Mouse (Mus musculus) cerebellum, adult 11-12 months (tissue): ENCODE data around the gene Acadsb.
"Not testable (repeated sequence)": the region's sequence is repeated elsewhere in the genome, so short reads cannot be mapped to it uniquely, and the experiment has no call there.

Source experiments
- DNase-seq: peaks from one replicate; pipeline ENCODE4 v3.0.0; 2022

The Acadsb gene

GRCm38 (mm10) chr7:131410416-131411058 is at the start of gene Acadsb, which contains the start of gene Ikzf5:
Gene Acadsb (plus strand): TSS chr7:131410601.
Gene Ikzf5 (minus strand): TSS chr7:131410521.
- DNase-seq: peak; percentile 97

DNA sequence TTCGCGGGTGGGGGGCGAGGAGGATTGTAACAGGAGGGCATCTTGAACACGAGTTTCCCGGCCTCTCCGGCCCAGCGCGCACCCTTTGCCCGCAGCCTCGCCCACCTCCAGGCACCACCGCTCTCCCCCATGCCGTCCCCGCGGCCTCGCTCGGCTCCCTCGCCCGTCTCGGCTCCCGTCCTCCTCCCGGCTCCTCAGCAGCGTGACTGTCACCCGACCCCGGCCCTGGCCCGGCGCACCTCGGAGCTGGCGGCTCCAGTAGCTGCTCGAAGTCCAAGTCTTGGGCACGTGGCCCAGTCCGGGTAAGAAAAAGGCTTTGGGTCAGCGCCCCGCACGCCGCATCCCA is 48.2 kb upstream of the Acadsb start:
- no peak for DNase-seq

GRCm38 (mm10) chr7:131362615-131363300 is 47.6 kb upstream of the Acadsb start, which contains the start of gene 2310057M21Rik:
Gene 2310057M21Rik (minus strand): TSS chr7:131362759.
- peak; percentile 97 for DNase-seq

- DNase-seq: no peak
Observed at GRCm38 (mm10) chr7:131364131-131364530, 46.3 kb upstream of the Acadsb start.

GRCm38 (mm10) chr7:131370648-131371469 is 39.5 kb upstream of the Acadsb start, which contains the start of gene Pstk:
Gene Pstk (plus strand): TSS chr7:131371141.
- peak; percentile 92 for DNase-seq

- no peak for DNase-seq
Observed at GRCm38 (mm10) chr7:131371470-131371860, 38.9 kb upstream of the Acadsb start.

GRCm38 (mm10) chr7:131371880-131372651 is 38.3 kb upstream of the Acadsb start:
- no peak for DNase-seq

DNA sequence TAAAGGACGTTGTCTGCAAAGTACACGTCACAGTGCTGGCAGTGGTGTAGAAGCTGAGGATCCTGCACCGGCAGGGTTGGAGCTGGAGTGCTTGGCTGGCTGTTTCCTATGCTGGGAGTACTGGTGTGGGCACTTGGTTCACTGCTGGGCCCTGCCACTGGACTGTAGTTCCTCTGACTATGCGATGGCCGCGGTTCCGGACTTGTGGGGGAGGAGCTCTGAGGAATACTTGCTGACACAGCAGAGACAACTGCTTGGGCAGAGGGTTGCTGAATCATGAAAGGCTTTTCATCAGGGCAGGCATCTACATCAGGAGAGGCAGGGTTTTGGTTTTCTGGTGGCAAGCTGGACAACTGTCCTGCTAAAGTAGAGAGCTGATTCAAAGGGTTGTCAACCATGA is 18.6 kb upstream of the Acadsb start:
- DNase-seq: not testable (repeated sequence)

DNA sequence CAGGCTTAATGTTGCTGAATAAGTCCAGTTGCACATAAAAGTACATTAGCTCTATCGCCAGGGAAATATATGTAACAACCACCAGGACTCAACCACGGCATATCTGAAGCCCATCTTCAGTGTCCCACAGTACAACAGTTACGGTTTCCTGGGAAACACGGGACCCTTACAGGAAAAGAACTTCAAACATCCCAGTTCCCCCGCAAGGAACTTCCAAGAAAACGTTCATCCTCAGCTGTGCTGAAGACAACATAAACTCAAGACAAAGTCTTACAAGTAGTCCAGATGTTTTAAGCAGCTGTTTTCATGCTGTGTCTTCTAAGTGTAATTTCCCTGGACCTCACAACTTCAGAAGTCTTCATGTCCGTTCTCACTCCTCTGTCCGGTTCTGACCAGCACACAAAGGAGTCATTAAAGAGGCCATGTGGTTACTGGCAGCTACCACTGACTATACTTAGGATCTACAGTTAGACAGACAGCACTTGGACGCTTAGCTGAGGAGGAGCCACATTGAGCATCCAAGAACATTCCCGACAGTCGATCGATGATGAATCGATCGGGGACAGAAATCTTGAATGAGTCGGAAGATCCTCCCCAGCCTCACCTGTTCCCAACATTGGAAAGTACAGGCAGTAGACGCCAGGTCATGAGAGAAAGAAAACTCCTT is 947 bp upstream of the Acadsb start:
- no peak for DNase-seq

DNA sequence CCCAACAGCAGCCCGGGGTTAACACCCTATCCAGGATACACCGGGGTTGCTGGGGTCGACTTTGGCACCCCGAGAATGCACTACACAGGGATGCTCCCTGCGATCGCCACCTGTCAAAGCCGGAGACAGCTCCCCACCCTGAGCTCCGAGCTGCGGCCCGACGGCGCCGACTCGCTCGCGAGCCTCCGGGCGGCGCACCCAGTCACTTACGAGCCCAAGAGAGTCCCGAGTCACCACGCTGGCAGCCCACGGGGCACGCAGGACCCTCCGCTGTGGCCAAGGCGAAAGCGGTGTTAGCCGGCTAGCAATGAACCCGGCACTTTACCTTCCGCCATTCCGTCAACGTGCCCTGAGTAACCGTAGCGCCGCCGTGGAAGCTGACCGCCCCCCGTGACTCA is 414 bp upstream of the Acadsb start:
- DNase-seq: no peak

DNA sequence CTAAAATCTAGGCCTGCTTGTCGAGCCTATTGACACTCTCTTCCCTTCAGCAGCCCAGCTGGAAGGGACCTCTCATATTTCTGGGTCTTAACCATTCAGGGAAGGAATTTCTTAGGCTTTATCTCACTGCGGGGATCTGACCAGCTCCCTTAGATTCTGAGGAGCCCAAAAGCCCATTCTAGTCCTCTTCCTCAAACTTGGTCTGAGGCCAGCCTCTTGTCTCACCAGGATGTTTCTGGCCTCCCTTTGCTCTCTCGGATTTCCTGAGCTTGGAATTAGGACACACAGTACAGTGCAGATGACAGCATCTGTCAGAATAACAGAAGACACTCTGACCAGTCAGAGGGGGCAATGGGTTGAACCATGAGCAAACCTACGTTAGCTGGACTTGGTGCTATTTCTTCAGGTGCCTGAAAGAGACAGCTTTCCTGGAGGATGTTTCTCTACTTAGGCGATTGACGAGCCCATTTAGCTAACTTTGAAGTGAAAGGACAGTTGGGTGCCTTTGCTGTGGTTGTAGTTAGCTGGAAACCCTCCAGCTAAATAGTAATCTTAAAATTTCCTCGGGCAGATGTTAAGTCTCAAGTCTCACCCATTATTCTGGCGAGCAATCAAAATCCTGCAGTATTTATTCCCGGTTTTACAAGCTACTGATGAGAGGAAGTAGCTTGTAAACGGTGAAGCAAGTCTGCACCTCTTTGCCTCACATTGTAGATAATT is 980 bp downstream of the Acadsb start:
- peak; percentile 35 for DNase-seq

GRCm38 (mm10) chr7:131411941-131412270 is 1.5 kb downstream of the Acadsb start:
- DNase-seq: no peak

DNA sequence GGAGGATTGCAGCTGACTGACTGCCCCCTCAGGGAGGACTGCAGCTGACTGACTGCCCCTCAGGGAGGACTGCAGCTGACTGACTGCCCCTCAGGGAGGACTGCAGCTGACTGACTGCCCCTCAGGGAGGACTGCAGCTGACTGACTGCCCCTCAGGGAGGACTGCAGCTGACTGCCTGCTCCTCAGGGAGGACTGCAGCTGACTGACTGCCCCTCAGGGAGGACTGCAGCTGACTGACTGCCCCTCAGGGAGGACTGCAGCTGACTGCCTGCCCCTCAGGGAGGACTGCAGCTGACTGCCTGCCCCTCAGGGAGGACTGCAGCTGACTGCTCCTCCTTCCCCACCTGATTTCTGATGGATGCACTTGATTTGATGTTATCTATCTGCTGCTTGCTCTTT is 6.3 kb downstream of the Acadsb start:
- not testable (repeated sequence) for DNase-seq

GRCm38 (mm10) chr7:131417605-131418004 is 7.2 kb downstream of the Acadsb start:
- no peak for DNase-seq

DNA sequence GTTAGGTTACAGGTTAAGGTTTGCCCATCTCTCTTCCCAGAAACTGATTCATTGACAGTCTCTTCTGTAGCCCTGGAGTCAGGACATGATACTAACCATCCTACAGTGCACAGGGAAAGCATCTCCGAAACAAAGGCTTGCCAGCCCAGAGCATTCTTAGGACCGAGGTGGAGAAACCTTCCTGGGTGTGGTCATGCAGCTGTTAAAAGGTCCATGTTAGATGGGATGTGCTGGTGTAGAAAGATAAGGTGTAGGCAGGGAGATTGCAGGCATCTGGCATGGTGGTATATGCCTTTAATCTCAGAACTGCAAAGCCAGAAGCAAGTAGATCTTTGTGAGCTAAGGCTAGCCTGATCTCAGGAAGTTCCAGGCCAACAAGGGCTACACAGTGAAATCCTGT is 14.5 kb downstream of the Acadsb start:
- DNase-seq: no peak

- no peak for DNase-seq
Observed at GRCm38 (mm10) chr7:131427331-131427730, 16.9 kb downstream of the Acadsb start.

DNA sequence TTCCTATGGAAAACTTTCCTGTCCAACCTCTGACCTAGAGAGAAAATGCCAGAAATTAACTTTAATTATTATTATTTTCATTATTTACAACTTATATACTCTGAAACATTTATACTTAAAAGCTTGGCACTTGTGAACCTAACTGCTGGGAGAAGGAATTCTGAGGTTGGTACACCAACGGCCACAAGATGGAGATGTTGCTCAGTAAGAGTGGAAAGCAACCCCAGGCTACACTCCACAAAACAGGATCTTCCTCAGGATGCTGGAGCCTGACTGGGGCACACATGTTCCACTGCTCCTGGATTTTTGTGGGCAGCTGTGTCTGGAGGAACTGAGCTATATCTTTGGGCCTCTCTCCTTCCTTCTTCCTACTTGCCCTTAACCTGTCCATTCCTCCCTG is 21.8 kb downstream of the Acadsb start:
- no peak for DNase-seq

GRCm38 (mm10) chr7:131434276-131434675 is 23.9 kb downstream of the Acadsb start:
- no peak for DNase-seq

GRCm38 (mm10) chr7:131437051-131437450 is 26.6 kb downstream of the Acadsb start:
- DNase-seq: no peak

- DNase-seq: no peak
Observed at GRCm38 (mm10) chr7:131456714-131457113, 46.3 kb downstream of the Acadsb start.

DNA sequence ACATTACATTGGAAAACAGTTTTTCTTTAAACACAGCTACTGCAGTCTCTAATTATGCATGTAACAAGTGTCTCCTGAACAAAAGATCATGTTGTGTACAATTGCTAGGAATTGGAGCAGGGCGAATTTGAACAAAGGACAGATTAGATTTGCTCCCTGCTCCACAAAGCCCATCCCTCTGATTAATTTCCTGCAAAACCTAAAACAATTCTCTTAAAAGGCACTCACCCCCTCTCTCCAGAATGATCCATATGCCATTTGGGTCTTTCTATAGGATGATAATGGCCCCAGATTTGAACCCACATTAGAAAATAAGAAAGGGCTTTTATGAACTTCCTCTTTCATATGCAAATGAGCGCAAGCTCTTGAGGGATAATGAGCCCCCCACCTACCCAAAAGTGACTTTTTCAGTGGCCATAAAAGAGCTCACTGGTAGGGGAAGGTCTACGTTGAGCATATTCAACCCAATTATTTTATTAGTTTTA is 54.8 kb downstream of the Acadsb start:
- DNase-seq: no peak

DNA sequence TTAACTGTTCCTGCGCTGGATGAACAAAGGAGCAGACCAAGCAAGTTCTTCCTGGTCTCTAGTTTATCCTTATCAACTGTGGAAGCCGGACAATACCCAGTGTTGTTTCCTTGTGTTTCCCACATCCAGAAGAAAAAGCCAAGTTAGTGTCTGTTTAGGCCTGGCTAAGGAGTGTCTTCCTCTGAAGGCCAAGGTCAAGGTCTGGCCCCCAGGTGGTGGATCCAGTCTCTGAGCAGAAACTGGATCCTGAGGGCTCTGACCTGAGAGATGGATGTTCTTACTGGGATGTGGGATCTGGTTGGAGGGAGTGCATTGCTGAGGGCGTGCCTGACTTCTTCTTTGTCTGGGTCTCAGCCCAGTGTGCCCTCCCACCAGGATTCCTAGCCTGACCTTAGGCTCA is 55.3 kb downstream of the Acadsb start:
- DNase-seq: no peak
